Mouse (Mus musculus) heart, adult 2 months (tissue): Measurements from ENCODE around the gene Adgrb3. TPM values are rescaled to one million over a fixed set of nuclear protein-coding genes. Genes with fewer than 3 reads are reported as not detected.

Source experiments
- DNase-seq, 2 experiments: peaks; one replicate each; pipeline ENCODE4 v3.0.0; 2021
- H3K27ac ChIP-seq: fragments of 200-600 bp; 2 replicates; pipeline ENCODE4 v1.8.1; 2022
- H3K27me3 ChIP-seq: fragments of 200-500 bp; 2 replicates; pipeline ENCODE4 v1.6.1; 2012; ENCODE audit warnings: mild to moderate bottlenecking, low read length, inconsistent platforms, mixed read lengths; ENCODE audit not compliant: control insufficient read depth, insufficient read depth
- H3K36me3 ChIP-seq: fragments of 200-500 bp; 2 replicates; pipeline ENCODE4 v1.6.1; 2012; ENCODE audit warnings: low read length, inconsistent platforms; ENCODE audit not compliant: control insufficient read depth, insufficient read depth
- H3K4me1 ChIP-seq: fragments of 200-500 bp; 2 replicates; pipeline ENCODE4 v1.6.1; 2011; ENCODE audit warnings: low read length; ENCODE audit not compliant: control insufficient read depth, insufficient read depth
- H3K4me3 ChIP-seq: fragments of 200-600 bp; 2 replicates; pipeline ENCODE4 v1.8.1; 2022
- H3K79me2 ChIP-seq: fragments of 200-500 bp; replicated peaks from 2 replicates; pipeline ENCODE4 v1.6.1; 2012; ENCODE audit warnings: mild to moderate bottlenecking, inconsistent platforms, low read length, moderate library complexity, mixed read lengths; ENCODE audit not compliant: control insufficient read depth, insufficient read depth
- H3K9ac ChIP-seq: fragments of 200-500 bp; 2 replicates; pipeline ENCODE4 v1.6.1; 2012; ENCODE audit warnings: low read depth, mild to moderate bottlenecking, control low read depth, inconsistent platforms, low read length, mixed read lengths
- CTCF ChIP-seq: fragments of 200-600 bp; IDR thresholded peaks from 2 replicates; pipeline ENCODE4 v1.8.1; 2022; ENCODE audit warnings: antibody characterized with exemption, mild to moderate bottlenecking, moderate library complexity
- EP300 ChIP-seq: fragments of 200-500 bp; IDR thresholded peaks from 2 replicates; pipeline ENCODE4 v1.6.1; 2011; ENCODE audit warnings: low read depth, low read length, control low read depth; ENCODE audit not compliant: insufficient read depth
- POLR2A ChIP-seq: fragments of 200-500 bp; IDR thresholded peaks from 2 replicates; pipeline ENCODE4 v1.6.1; 2011; ENCODE audit warnings: mild to moderate bottlenecking, low read depth, low read length, control low read depth; ENCODE audit not compliant: insufficient read depth
- WGBS: fragments of 180-500 bp; shearing (Covaris S2); methylation state at CpG from one replicate; pipeline ENCODE4 v1.1.7; 2018; 5-methylcytosine and 5-hydroxymethylcytosine counted together
- intact Hi-C: fragments of 180-260 bp; cut with DNase I; formaldehyde crosslinking; loops from one replicate; pipeline ENCODE4 v1.15.1; 2025
- polyA plus RNA-seq: library from polyadenylated mRNA; depleted of rRNA; stranded (reverse); fragments of >200 nt; gene quantifications from 2 replicates; pipeline ENCODE4 v1.2.3, GENCODE M21; 2012
- total RNA-seq, 2 experiments: library from RNA; stranded (reverse); gene quantifications; 2 replicates each; pipeline ENCODE4 v1.2.3; 2021

Adgrb3 gene
- total and polyA plus RNA-seq, 3 experiments, result not detected

DNA sequence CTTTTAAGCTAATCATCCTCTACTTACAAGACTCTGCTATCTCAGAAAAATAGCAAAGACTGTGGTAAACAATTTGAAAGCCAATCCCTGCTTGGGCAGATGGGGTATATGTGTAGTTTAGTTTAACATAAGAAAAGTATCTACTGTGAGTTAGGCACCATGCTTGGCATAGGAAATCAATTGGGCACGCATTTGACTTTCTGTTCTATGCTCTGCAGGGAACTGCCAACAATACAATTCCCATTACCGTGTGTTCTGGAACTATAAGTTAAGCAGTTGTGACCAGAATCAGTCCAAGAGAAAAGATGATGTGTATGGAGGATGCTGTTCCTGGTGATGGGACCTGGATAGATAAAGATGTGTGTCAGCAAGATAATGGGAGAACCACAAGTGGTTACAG is 517.2 kb downstream of the Adgrb3 start:
- Histone ChIP-seq H3K9ac (no peak overlapping the region), H3K4me1 (no peaks in the 10 kb centered on the region), H3K4me3 (no peak overlapping the region), H3K27me3 (no peaks in the 10 kb centered on the region), H3K27ac (no peak overlapping the region), H3K36me3 (no peaks in the 10 kb centered on the region), H3K79me2 (no peaks in the 10 kb centered on the region)
- intact Hi-C loops, result no loop called here
- TF ChIP-seq CTCF (no peak), POLR2A (no peak), EP300 (no peak)
- no peak for DNase-seq
- 74% methylated on average over 2 of the region's 2 CpGs for WGBS

DNA sequence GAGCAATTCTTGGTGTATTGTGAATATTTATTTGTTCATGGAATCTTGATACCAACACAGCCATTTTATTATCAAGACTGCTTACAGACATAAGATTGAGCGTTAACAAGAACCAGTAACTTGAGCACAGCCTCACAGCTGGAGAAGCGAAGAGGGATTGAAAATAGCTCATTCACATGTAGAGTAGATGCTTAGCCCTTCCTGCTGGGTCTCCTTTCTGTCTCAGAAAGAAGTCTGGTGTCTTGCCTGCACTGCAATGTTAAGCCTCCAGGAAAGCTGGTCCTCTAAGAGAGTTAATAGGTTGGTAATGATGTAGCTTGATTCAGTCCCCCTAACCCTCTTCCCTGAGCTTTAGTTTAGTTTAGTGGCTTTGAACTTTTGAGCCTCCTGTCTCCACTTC is 519.4 kb downstream of the Adgrb3 start:
- TF ChIP-seq POLR2A (no peak), CTCF (no peak), EP300 (no peak)
- no peak for DNase-seq
- 27% methylated on average over 2 of the region's 2 CpGs for WGBS
- Histone ChIP-seq H3K79me2 (no peaks in the 10 kb centered on the region), H3K4me3 (no peak overlapping the region), H3K36me3 (no peaks in the 10 kb centered on the region), H3K27me3 (no peaks in the 10 kb centered on the region), H3K27ac (no peak overlapping the region), H3K9ac (no peak overlapping the region), H3K4me1 (no peaks in the 10 kb centered on the region)
- intact Hi-C loops, result no loop called here

DNA sequence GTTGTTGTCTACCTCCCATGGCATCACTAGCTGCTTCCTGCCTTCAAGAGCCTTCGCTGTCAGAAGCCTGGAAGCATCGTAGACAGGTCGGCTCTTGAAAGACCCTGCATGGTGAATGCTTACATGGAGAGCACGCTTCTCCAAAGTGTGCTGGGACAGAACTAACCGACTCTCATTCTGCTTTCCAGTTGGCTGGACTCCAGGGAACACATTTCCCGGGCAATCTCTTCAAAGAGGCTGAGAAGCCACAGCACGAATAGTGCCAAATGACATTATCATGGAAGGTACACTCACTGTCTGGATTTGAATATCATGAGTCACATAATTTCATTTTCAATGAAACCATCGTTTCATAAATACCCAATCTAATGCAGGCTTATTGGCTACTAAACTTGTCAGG is 548.0 kb downstream of the Adgrb3 start:
- no peaks in the 10 kb centered on the region for H3K36me3 ChIP-seq
- TF ChIP-seq EP300, result no peak
- TF ChIP-seq POLR2A, result no peak
- TF ChIP-seq CTCF, result no peak
- DNase-seq, result no peak

DNA sequence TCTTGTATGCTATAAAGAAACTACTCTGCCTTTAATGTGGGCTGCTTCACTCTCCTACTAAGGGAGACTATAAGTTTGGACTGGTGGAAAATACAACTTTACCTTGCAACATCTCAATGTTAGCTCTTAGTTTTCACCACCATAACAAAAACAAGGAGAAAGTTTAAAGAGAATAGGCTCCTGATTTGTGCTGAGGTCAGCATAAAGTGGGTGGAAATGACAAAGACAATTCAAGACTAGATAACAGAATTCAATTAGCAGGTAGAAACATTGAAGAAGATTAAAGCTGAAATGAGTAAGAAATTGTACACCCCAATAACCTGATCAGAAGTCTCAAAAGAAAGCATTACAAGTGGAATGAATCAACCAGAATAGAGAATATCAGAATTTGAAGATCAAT is 578.9 kb downstream of the Adgrb3 start:
- TF ChIP-seq POLR2A, result no peak
- TF ChIP-seq EP300, result no peak
- TF ChIP-seq CTCF, result no peak
- intact Hi-C loops, result no loop called here

More for the DNA sequence above, 548.0 kb downstream of the Adgrb3 start:
- Histone ChIP-seq H3K79me2 (no peaks in the 10 kb centered on the region), H3K27ac (no peak overlapping the region), H3K27me3 (no peaks in the 10 kb centered on the region), H3K4me3 (no peak overlapping the region), H3K9ac (no peak overlapping the region), H3K4me1 (no peaks in the 10 kb centered on the region)
- intact Hi-C loops, result no loop called here
- WGBS, result 72% methylated on average over 8 of the region's 8 CpGs

DNA sequence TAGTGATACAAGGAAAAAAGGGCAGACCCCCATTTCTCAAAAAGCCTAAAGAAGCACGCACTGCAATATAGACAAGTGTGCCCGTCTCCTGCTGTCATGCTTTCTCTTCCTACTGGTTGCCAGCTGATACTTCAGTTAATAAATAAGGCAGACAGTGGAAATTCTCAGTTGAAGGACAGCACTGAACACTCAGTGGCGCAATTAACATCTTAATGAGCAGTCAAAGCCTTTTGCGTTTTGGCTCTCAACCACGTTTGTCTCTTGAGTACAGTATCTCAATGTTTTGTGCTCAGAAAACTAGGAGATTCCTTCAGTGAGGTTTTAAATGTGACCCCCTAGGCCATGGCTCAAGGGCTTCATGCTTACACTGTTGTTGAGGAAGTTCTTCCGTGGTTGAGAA is 587.1 kb downstream of the Adgrb3 start:
- intact Hi-C loops, result no loop called here
- Histone ChIP-seq H3K4me3 (no peak overlapping the region), H3K79me2 (no peaks in the 10 kb centered on the region), H3K9ac (no peak overlapping the region), H3K36me3 (no peaks in the 10 kb centered on the region), H3K27me3 (no peaks in the 10 kb centered on the region), H3K4me1 (no peaks in the 10 kb centered on the region), H3K27ac (no peak overlapping the region)
- no peak for TF ChIP-seq POLR2A
- WGBS, result 63% methylated on average over 6 of the region's 6 CpGs
- no peak for DNase-seq

More for the DNA sequence above, 578.9 kb downstream of the Adgrb3 start:
- no peak for DNase-seq
- Histone ChIP-seq H3K27me3 (no peaks in the 10 kb centered on the region), H3K36me3 (no peaks in the 10 kb centered on the region), H3K4me3 (no peak overlapping the region), H3K27ac (no peak overlapping the region), H3K9ac (no peak overlapping the region), H3K4me1 (no peaks in the 10 kb centered on the region), H3K79me2 (no peaks in the 10 kb centered on the region)

DNA sequence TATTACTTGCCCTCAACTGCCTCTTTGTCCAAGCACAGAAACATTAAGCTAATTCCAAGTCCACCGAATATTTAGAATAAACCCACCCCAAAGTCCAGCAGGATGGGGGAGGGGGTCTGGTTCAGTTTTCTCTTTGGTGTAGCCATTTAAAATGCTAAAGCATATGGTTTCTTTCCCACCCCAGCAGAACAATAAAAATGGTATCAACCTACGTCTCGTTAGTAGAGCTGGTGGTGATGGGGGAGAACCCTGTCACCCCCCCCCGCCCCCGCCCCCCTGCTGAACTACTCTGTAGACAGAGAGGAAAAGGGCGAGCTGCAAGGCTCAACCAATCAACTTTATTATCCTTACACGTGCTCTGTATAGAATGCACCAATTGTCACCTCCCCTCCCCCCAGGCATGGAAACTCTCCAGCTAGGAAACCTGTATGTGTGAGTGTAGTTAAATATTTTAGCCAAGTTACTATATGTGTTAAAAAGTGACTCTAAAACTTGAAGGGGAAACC is 600.2 kb downstream of the Adgrb3 start:
- no peak overlapping the region for H3K4me3 ChIP-seq
- H3K27me3 ChIP-seq, result no peaks in the 10 kb centered on the region
- WGBS, result 34% methylated on average over 7 of the region's 7 CpGs
- H3K36me3 ChIP-seq, result no peaks in the 10 kb centered on the region
- H3K27ac ChIP-seq, result no peak overlapping the region
- no peak for DNase-seq
- intact Hi-C loops, result no loop called here
- H3K9ac ChIP-seq, result no peak overlapping the region
- no peaks in the 10 kb centered on the region for H3K4me1 ChIP-seq
- no peak for TF ChIP-seq POLR2A
- TF ChIP-seq EP300, result no peak
- no peak for TF ChIP-seq CTCF
- H3K79me2 ChIP-seq, result no peaks in the 10 kb centered on the region
